Mouse (Mus musculus) liver, postnatal 0 days (tissue): ENCODE results near the gene Dpy19l3. TPM values are rescaled to one million over a fixed set of nuclear protein-coding genes. Genes with fewer than 3 reads are reported as not detected.

Experiments used
- ATAC-seq: fragments of 200-750 bp; cut with Nextera tagmentation; 2 replicates; pipeline ENCODE4 v1.8.0; 2017; ENCODE audit warnings: mild to moderate bottlenecking, moderate library complexity
- DNase-seq: peaks from one replicate; pipeline ENCODE4 v3.0.0-alpha.2; 2016
- H3K27ac ChIP-seq: fragments of 300-500 bp; sonication (generic); 2 replicates; pipeline ENCODE4 v1.5.1; 2014; ENCODE audit warnings: antibody characterized with exemption, moderate library complexity, mild to moderate bottlenecking, low read depth
- H3K27me3 ChIP-seq: fragments of 300-500 bp; sonication (generic); 2 replicates; pipeline ENCODE4 v1.6.1; 2014; ENCODE audit warnings: low read length, control low read depth, mixed read lengths; ENCODE audit not compliant: insufficient read depth
- H3K36me3 ChIP-seq: fragments of 300-500 bp; sonication (generic); replicated peaks from 2 replicates; pipeline ENCODE4 v1.6.1; 2014; ENCODE audit warnings: mild to moderate bottlenecking, control low read depth, low read length, moderate library complexity, mixed read lengths; ENCODE audit not compliant: insufficient read depth
- H3K4me1 ChIP-seq: fragments of 300-500 bp; sonication (generic); 2 replicates; pipeline ENCODE4 v1.6.1; 2014; ENCODE audit warnings: antibody characterized with exemption, mild to moderate bottlenecking, control low read depth; ENCODE audit not compliant: insufficient read depth
- H3K4me2 ChIP-seq: fragments of 300-500 bp; sonication (generic); 2 replicates; pipeline ENCODE4 v1.6.1; 2014; ENCODE audit warnings: low read depth, mild to moderate bottlenecking, low read length, moderate library complexity, mixed read lengths
- H3K4me3 ChIP-seq: fragments of 300-500 bp; sonication (generic); 2 replicates; pipeline ENCODE4 v1.5.1; 2014; ENCODE audit warnings: low read depth, low read length
- H3K9ac ChIP-seq: fragments of 300-500 bp; sonication (generic); replicated peaks from 2 replicates; pipeline ENCODE4 v1.6.1; 2014; ENCODE audit warnings: mild to moderate bottlenecking, moderate library complexity
- H3K9me3 ChIP-seq: fragments of 300-500 bp; sonication (generic); 2 replicates; pipeline ENCODE4 v1.6.1; 2016; ENCODE audit warnings: mild to moderate bottlenecking, control low read depth, low read length, mixed read lengths
- CTCF ChIP-seq: sonication (generic); IDR thresholded peaks from 2 replicates; pipeline ENCODE4 v1.5.1; 2016; ENCODE audit warnings: antibody characterized with exemption, low read depth
- EP300 ChIP-seq: IDR thresholded peaks from 2 replicates; pipeline ENCODE4 v1.6.1; 2016; ENCODE audit warnings: antibody characterized with exemption, low read depth, mild to moderate bottlenecking
- WGBS: fragments of 180-500 bp; shearing (Covaris S2); extraction: QIAGEN DNeasy Blood & Tissue Kit; methylation state at CpG from one replicate; pipeline ENCODE4 v1.1.7; 2014; ENCODE audit not compliant: insufficient replicate concordance; 5-methylcytosine and 5-hydroxymethylcytosine counted together
- polyA plus RNA-seq: library from polyadenylated mRNA; unstranded; fragments of >200 nt; fragmentation: Nextera tagmentation; extraction: Ambion mirVana; gene quantifications from 2 replicates; pipeline ENCODE4 v1.2.1, GENCODE M21; 2015

The Dpy19l3 gene
- polyA plus RNA-seq: 6.0 and 8.1 TPM in 2 replicates

DNA sequence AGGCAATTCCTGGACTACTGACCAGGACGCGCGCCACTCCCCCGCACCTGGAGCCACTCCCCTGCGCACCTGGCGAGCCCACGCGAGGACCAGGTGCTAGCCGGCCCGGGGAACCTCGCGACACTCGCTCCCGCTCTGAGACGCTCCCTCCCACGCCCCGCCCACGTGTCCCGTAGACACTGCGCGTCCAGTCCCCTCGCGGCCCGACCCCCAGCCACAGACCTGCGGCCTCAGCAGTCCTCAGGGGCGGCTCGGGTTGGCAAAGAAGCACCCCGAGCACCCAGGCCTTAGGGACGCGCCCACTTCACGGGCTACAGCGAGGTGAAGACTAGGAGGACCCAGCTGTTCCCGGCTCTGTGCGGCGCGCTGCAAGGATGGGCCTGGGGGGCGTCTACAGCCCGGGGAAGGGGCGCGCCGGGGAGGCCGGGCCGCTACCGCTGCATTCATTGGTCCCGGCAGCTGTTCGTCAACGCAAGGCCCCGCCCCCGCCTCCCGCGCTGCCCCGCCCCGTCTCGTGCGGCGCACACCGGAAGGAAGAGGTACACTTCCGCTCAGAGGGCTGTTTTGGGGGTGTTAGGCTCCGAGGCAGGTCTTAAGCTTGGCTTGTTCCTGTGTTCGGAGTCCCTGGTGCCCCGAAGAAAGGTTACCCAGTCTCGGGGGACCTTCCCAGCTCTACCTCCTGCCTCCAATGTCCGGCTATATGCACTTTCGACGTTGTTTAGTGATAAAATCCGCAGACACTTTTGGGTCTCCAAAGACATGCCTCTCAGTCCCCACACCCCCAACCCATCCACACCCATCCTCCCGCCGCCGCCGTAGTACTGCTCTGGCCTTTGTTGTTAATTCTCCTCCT is at the start of gene Dpy19l3:
Gene Dpy19l3 (minus strand): TSS at position 422 of the 853 bp plus-strand sequence.
- Histone ChIP-seq H3K9me3 (no peaks in the 10 kb centered on the region), H3K36me3 (peaks cover under 1% of the 10 kb centered on the region; the same call in 1 of the 2 replicates), H3K4me3 (peak within 1 kb of the TSS; percentile 83), H3K4me2 (peak within 1 kb of the TSS; percentile 100), H3K27ac (peak within 1 kb of the TSS; percentile 80), H3K27me3 (no peaks in the 10 kb centered on the region), H3K4me1 (peaks cover 17% of the 10 kb centered on the region), H3K9ac (peak within 1 kb of the TSS; percentile 80)
- TF ChIP-seq EP300: no peak
- no peak for TF ChIP-seq CTCF
- DNase-seq: peak; percentile 90
- WGBS: under 1% methylated on average over 54 of the region's 70 CpGs
- ATAC-seq: peak; percentile 92

DNA sequence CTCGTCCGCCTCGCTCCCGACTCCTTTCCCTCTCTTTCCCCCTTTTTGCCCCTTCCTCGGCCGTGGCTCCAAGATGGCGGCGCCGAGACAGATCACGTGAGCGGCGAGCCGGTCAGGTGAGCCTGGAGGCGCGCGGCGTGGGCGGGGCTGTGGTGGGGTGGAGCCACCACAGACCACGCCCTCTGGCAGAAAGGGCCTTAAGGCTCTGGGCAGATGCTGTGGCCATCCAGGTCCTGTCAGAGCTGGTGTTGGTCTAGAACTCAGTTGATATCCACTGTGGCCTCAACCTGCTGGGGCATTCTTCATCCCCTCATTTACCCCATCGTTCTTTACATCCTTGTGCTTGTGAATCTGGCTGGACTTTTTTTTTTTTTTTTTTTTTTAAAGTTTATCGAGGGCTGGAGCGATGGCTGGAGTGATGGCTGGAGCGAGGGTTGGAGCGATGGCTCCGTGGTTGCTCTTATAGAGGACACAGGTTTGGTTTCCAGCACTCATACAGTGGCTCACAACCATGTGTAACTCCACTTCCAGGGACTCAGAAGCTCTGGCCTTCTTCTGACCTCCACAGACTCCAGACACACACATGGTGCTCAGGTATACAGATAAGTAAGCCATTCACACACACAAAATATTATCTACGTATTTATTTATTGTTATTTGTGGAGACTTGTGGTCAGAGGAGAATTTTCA is 48.8 kb upstream of the Dpy19l3 start, which contains the start of gene Zfp507:
Gene Zfp507 (minus strand): TSS at position 98 of the 690 bp plus-strand sequence.
- Histone ChIP-seq H3K36me3 (peaks cover 24% of the 10 kb centered on the region), H3K4me1 (peaks cover 10% of the 10 kb centered on the region; the same call in 1 of the 2 replicates), H3K9ac (peak within 1 kb of the TSS; percentile 92), H3K27me3 (no peaks in the 10 kb centered on the region), H3K4me2 (peak within 1 kb of the TSS; percentile 98), H3K4me3 (peak within 1 kb of the TSS; percentile 83), H3K9me3 (0 out of 2 replicates have a peak, but pooled peaks cover 3% of the 10 kb centered on the region), H3K27ac (peak within 1 kb of the TSS; percentile 90)
- ATAC-seq (peak; percentile 95), DNase-seq (peak; percentile 92)
- 27% methylated on average over 21 of the region's 26 CpGs for whole genome bisulfite sequencing
- TF ChIP-seq CTCF (no peak), EP300 (no peak)

DNA sequence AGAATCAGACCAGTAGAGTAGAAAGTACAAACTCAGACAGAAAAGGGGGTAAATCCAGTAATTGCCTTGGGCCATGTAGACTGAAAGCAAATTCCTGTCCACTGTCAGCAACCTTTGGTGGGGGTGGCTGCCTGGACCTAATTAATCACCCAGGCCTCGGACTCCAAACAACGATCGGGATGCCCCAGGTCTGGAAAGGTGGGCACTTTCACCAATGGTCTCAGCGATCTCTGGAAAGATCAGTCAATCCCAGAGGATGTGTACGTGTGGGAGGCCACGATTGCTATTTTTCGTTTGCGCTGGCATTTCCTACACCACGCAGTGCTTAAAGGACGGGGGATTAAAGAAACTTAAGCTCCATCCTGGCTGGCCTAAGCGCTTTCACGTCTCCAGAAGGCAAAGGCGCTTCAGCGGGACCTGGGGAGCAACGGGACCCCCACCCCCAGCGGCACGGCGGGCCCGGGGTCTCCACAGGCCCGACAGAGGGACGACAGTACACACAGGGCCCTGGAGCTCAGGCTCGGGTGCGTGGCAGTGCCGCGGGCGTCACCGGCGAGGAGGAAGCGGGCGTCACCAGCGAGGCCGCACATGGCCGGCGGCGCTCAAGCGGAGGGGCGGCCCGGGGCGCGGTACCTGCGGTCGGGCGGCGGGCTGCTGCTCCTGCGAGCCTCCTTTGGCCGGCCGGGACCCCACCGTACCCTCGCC is 48.1 kb upstream of the Dpy19l3 start:
- TF ChIP-seq EP300: no peak
- no peak for TF ChIP-seq CTCF
- Histone ChIP-seq H3K27me3 (no peaks in the 10 kb centered on the region), H3K4me3 (peak overlapping the region; percentile 83), H3K36me3 (peaks cover 24% of the 10 kb centered on the region), H3K9me3 (0 out of 2 replicates have a peak, but pooled peaks cover 3% of the 10 kb centered on the region), H3K27ac (peak overlapping the region; percentile 90), H3K9ac (peak overlapping the region; percentile 92), H3K4me2 (peak overlapping the region; percentile 98), H3K4me1 (peaks cover 14% of the 10 kb centered on the region)
- DNase-seq (no peak), ATAC-seq (peak; percentile 91)
- under 1% methylated on average over 44 of the region's 49 CpGs for WGBS

DNA sequence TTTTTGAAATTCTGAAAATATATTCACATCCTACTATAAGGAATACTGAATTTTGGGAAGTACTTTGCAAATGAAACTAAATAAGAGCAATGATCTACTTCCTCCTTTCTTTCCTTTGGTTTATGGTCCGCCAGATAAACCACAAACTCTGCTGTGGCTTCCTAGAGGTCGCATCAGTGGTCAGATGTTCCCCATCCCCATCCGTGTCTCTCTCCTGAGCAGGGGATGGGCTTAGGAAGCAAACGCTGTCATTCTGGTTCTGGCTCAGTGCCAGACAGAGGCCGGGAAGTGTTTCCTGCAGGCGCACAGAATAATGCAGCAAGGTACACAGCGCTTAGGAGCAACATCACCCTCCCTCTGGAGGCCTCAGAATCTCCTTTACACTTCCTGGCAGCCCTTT is 41.9 kb upstream of the Dpy19l3 start:
- Histone ChIP-seq H3K9me3 (0 out of 2 replicates have a peak, but pooled peaks cover 3% of the 10 kb centered on the region), H3K27me3 (no peaks in the 10 kb centered on the region), H3K4me1 (peaks cover 27% of the 10 kb centered on the region), H3K27ac (no peak overlapping the region), H3K4me3 (no peak overlapping the region), H3K36me3 (peaks cover 56% of the 10 kb centered on the region), H3K4me2 (no peak overlapping the region), H3K9ac (no peak overlapping the region; the same call in 1 of the 2 replicates)
- 22% methylated on average over 7 of the region's 7 CpGs for WGBS
- TF ChIP-seq CTCF (no peak), EP300 (no peak)
- no peak for ATAC-seq
- peak; percentile 33 for DNase-seq

DNA sequence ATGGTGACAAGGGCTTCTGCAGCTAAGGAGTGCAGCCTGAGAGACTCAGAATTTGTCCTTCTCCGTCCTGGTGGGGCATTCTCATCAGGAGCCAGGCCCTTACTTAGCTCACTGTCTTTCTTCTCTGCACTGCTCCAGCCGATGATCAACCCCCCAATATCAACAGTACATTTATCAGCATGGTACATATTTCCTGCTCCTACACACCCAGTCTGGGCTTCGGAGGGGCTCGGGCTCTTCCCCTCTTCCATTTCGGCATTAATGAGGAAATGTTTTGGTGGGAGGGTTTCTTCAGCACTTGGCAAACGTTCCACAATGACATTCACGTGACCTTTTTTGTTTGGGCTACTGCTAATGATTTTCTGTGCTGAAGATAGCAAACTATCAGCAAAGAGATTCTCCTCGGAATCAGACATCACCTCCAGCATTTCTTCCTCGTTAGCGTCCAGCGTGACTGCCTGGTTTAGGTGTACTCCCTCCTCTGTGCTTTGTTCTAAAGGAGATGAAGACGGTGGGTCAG is 40.0 kb upstream of the Dpy19l3 start:
- DNase-seq: no peak
- no peak overlapping the region for H3K9ac ChIP-seq
- H3K4me2 ChIP-seq: no peak overlapping the region
- TF ChIP-seq EP300 (no peak), CTCF (no peak)
- no peaks in the 10 kb centered on the region for H3K27me3 ChIP-seq
- peaks cover 59% of the 10 kb centered on the region for H3K36me3 ChIP-seq
- no peaks in the 10 kb centered on the region for H3K9me3 ChIP-seq
- H3K4me3 ChIP-seq: no peak overlapping the region
- no peak for ATAC-seq
- 61% methylated on average over 12 of the region's 12 CpGs for WGBS
- H3K4me1 ChIP-seq: peaks cover 24% of the 10 kb centered on the region
- H3K27ac ChIP-seq: no peak overlapping the region
